Mouse (Mus musculus): ENCODE results near the gene Sys1.

The Sys1 gene

GRCm38 (mm10) chr2:164456864-164457300 lies at the start of gene Sys1:
Gene Sys1, plus strand, starts transcription at chr2:164456964.
- DNase-seq, result no peak

- DNase-seq, result peak; percentile 79 to 85
Observed at GRCm38 (mm10) chr2:164407708-164408107, 49.1 kb upstream of the Sys1 start.

DNA sequence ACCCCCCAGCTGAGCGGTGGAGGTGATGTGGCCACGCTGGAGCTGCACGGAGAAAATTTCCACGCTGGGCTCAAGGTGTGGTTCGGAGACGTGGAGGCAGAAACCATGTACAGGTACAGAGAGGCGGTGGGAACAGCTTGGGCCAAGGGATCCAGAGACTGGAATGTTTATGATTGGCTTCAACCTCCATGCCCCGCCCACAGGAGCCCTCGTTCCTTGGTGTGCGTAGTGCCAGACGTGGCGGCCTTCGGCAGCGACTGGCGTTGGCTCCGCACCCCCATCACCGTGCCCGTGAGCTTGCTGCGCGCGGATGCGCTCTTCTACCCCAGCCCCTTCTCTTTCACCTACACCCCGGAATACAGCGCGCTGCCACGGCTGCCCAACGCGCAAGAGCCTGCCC lies 42.6 kb upstream of the Sys1 start:
- no peak for DNase-seq

- no peak for DNase-seq
Observed at GRCm38 (mm10) chr2:164414581-164414980, 42.2 kb upstream of the Sys1 start.

DNA sequence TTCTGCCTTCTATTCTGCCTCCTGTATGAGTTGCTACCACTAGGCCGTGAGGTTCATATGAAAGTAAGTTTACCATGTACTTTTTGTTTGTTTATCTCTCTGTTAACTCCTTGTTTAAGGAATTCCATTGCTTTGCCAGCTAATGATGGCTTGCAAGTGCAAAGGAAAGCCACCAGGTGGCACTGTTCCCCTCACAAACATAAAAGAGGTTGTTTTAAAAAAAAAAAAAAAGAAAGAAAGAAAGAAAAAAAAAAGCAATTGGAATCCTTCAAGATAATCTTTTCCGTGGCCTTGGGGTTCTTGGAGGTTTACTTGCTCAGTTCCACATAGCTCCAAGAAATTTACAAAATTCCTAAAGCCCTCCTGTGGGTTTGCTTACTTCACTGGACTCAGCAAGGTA lies 39.6 kb upstream of the Sys1 start:
- peak in 1 of 2 experiments; percentile 52 for DNase-seq

- DNase-seq, result no peak
Observed at GRCm38 (mm10) chr2:164418308-164418875, 38.4 kb upstream of the Sys1 start.

- DNase-seq, result no peak
Observed at GRCm38 (mm10) chr2:164419489-164419888, 37.3 kb upstream of the Sys1 start.

DNA sequence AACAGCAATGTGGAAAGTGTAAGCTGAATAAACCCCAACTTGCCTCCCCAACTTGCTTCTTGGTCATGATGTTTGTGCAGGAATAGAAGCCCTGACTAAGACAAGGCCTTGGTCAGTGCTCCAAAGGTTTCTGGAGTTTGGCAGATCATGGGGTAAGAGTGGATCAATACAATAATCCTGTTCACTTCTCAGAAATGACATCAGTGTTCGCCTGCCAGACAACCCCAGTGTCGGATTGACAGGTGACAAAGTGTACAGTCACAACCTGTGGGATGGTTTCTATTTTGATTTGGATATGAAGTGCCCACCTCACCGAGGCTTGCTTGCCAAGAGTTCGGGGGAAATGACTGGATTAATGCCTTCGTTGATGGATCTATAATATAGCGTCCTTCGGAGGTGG lies 35.5 kb upstream of the Sys1 start:
- no peak for DNase-seq

GRCm38 (mm10) chr2:164421979-164422378 lies 34.8 kb upstream of the Sys1 start:
- no peak for DNase-seq

GRCm38 (mm10) chr2:164422675-164423393 lies 33.9 kb upstream of the Sys1 start:
- DNase-seq, result no peak

- DNase-seq, result no peak
Observed at GRCm38 (mm10) chr2:164423464-164423863, 33.3 kb upstream of the Sys1 start.

GRCm38 (mm10) chr2:164424406-164424805 lies 32.4 kb upstream of the Sys1 start:
- DNase-seq, result no peak

DNA sequence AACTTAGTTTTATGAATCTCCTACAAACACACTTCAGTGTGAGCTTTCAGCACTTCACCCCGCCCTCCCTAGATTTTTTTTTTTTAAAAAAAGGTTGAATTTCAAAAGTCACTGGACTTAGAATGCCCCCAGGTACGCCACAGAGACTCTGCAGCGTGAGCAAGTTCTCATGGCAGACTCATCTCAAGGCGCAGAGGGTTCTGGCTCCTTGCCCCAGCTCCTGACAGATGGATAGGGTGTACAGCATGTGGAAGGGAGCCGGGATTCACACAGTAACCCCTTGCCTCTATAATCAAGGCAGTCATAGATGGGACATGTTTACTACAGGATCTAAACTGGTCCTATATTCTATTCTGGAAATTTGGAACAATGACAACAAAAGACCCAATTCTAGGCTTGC lies 31.4 kb upstream of the Sys1 start:
- peak in 1 of 2 experiments; percentile 66 for DNase-seq

DNA sequence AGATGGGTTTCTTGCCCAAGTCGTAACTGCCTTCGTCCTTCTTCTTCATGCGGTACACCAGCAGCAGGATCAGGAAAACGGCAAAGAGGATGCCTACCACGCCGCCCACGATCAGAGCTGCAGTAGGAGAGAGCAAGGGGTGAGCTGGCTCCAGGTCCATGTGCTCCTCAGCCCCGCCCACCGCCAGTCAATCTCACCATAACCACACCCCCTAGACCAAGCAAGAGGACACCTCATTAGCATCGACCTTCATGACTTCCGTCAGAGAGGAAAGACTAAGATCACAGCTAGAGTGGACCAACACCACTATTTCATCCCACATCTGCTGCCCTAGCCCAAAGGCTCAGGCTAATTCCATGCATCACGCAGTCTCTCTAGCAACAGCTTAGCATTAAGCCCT lies 30.6 kb upstream of the Sys1 start:
- no peak for DNase-seq

DNA sequence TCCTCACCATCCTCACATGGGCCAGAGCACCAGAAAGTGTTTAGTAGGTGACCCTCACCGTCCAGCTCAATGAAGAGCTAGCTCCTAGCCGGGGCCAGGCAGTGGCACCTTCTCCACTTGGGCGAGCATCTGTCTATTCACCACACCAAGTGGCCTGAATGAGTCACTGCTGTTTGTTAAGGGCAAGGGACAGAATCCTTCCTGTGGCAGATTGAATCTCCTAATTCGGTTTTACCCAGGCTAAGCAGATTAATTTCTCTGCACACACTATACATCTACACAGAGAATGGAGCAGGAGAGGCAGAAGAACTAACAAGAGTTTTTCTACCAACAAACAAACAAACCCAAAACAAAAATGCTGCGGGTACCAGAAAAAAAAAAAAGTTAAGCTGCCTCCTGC lies 29.8 kb upstream of the Sys1 start:
- no peak for DNase-seq

- no peak for DNase-seq
Observed at GRCm38 (mm10) chr2:164428451-164428850, 28.3 kb upstream of the Sys1 start.

DNA sequence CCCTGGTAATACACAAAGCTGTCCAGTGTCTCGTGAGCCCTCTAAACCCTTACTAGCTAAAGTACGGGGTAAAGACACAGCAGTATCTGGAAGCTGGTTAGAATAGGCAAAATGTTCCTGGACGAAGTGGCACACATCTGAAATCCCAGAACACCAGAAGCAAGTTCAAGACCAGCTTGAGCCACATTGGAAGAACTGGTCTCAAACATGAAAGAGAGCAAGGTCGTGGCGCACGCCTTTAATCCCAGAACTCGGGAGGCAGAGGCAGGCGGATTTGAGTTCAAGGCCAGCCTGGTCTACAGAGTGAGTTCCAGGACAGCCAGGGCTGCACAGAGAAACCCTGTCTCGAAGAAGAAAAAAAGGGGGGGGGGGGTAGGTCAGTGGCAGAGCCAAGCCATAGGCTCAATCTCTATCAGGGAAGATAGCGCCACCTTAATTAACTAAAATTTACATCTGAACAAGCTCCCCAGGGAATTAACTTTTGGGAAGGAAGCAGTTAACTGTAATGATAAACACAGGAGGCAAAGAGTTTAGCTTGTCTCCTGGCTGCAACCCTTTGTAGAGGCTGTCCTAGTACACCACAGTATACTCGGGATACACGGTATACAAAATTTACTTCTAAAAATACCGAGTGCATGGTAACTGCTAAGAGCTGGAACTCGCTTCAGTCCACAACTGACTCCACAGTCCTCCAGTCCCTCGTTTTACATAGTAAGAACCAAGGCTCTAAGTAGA lies 26.7 kb upstream of the Sys1 start:
- DNase-seq, result no peak

- no peak for DNase-seq
Observed at GRCm38 (mm10) chr2:164430697-164431096, 26.1 kb upstream of the Sys1 start.

GRCm38 (mm10) chr2:164431676-164432465 lies 24.9 kb upstream of the Sys1 start:
- no peak for DNase-seq

- DNase-seq, result no peak
Observed at GRCm38 (mm10) chr2:164432541-164433191, 24.1 kb upstream of the Sys1 start.

GRCm38 (mm10) chr2:164433278-164433895 lies 23.4 kb upstream of the Sys1 start:
- no peak for DNase-seq

GRCm38 (mm10) chr2:164434681-164435080 lies 22.1 kb upstream of the Sys1 start:
- DNase-seq, result no peak
